Mouse (Mus musculus): Measurements from ENCODE around the gene Nphp1. TPM values are rescaled to one million over a fixed set of nuclear protein-coding genes. Genes with fewer than 3 reads are reported as not detected.

The Nphp1 gene
- polyA plus RNA-seq, 1 experiment from 2014 or later, result 36.5 TPM

- no peak overlapping the region for H3K4me3 ChIP-seq (ENCODE audit: low read depth, low read length)
- 89% methylated on average over 5 of the region's 5 CpGs for WGBS
- ATAC-seq (ENCODE audit: insufficient number of reproducible peaks, low FRiP score, low TSS enrichment, low read depth) (no peak), DNase-seq (ENCODE audit: low spot score) (no peak)
- H3K9ac ChIP-seq (ENCODE audit: low read length), result no peak overlapping the region
- peaks cover 2% of the 10 kb centered on the region; the same call in 1 of the 2 replicates for H3K36me3 ChIP-seq (ENCODE audit: control insufficient read depth, insufficient read depth, low read length)
- no peaks in the 10 kb centered on the region for H3K9me3 ChIP-seq (ENCODE audit: control insufficient read depth, low read length)
- H3K27me3 ChIP-seq (ENCODE audit: control insufficient read depth, insufficient read depth, low read length), result no peaks in the 10 kb centered on the region
- no peak overlapping the region for H3K4me2 ChIP-seq (ENCODE audit: low read depth, severe bottlenecking)
- no peak overlapping the region for H3K27ac ChIP-seq (replicated peaks; ENCODE audit: low read depth, low read length)
- H3K4me1 ChIP-seq (ENCODE audit: control insufficient read depth, insufficient read depth, low read length), result no peaks in the 10 kb centered on the region
Observed at GRCm38 (mm10) chr2:127759157-127759880, 29.4 kb downstream of the Nphp1 start.

GRCm38 (mm10) chr2:127757171-127757570 is 31.5 kb downstream of the Nphp1 start:
- no peak overlapping the region for H3K4me3 ChIP-seq (ENCODE audit: low read depth, low read length)
- DNase-seq (ENCODE audit: low spot score), result no peak
- H3K9ac ChIP-seq (ENCODE audit: low read length), result no peak overlapping the region
- ATAC-seq (ENCODE audit: insufficient number of reproducible peaks, low FRiP score, low TSS enrichment, low read depth), result no peak
- H3K27me3 ChIP-seq (ENCODE audit: control insufficient read depth, insufficient read depth, low read length), result no peaks in the 10 kb centered on the region
- no peaks in the 10 kb centered on the region for H3K4me1 ChIP-seq (ENCODE audit: control insufficient read depth, insufficient read depth, low read length)
- peaks cover 2% of the 10 kb centered on the region; the same call in 1 of the 2 replicates for H3K36me3 ChIP-seq (ENCODE audit: control insufficient read depth, insufficient read depth, low read length)
- H3K27ac ChIP-seq (replicated peaks; ENCODE audit: low read depth, low read length), result no peak overlapping the region
- H3K4me2 ChIP-seq (ENCODE audit: low read depth, severe bottlenecking), result no peak overlapping the region
- no peaks in the 10 kb centered on the region for H3K9me3 ChIP-seq (ENCODE audit: control insufficient read depth, low read length)
- WGBS, result 32% methylated on average over 8 of the region's 8 CpGs

- no peaks in the 10 kb centered on the region for H3K27me3 ChIP-seq (ENCODE audit: control insufficient read depth, insufficient read depth, low read length)
- WGBS, result 93% methylated on average over 4 of the region's 4 CpGs
- H3K4me1 ChIP-seq (ENCODE audit: control insufficient read depth, insufficient read depth, low read length), result no peaks in the 10 kb centered on the region
- no peak overlapping the region for H3K9ac ChIP-seq (ENCODE audit: low read length)
- DNase-seq (ENCODE audit: low spot score) (no peak), ATAC-seq (ENCODE audit: insufficient number of reproducible peaks, low FRiP score, low TSS enrichment, low read depth) (no peak)
- H3K27ac ChIP-seq (replicated peaks; ENCODE audit: low read depth, low read length), result no peak overlapping the region
- no peaks in the 10 kb centered on the region for H3K9me3 ChIP-seq (ENCODE audit: control insufficient read depth, low read length)
- H3K36me3 ChIP-seq (ENCODE audit: control insufficient read depth, insufficient read depth, low read length), result peaks cover 2% of the 10 kb centered on the region; the same call in 1 of the 2 replicates
- no peak overlapping the region for H3K4me2 ChIP-seq (ENCODE audit: low read depth, severe bottlenecking)
- H3K4me3 ChIP-seq (ENCODE audit: low read depth, low read length), result no peak overlapping the region
Observed at GRCm38 (mm10) chr2:127754113-127754512, 34.6 kb downstream of the Nphp1 start.

DNA sequence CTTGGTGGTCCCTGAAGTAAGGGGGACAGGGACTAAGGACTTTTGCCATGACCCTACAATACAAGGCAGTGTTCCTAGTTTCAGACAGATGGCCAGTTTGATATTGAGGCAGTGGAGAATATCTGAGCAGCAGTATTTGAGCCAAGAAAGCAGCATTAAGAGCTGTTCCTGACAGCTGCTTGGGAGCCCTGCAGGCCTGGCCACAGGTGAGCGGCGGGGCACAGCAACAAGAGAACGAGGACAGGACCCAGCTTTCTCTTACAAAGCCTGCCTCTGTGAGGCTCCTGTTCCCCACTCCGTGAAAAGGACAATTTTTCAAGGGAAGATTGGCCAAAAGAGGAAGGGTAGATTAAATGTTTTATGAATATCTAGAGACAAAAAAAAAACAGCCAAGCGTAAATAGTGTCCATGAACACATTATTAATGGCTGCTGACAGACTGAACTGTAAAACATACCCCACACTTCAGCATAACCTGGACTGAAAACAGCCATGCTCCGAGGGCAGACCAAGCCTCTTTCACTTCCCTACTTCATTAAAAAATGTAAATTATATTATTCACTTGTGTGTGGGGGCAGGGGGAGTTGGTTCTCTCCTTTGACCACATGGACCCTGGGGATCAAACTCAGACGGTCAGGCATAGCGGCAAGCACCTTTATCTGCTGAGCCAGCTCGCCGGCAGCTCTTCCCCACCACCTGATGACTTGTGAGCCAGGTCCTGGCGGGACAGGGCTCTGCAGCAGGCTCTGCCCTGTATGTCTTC is 36.7 kb downstream of the Nphp1 start:
- no peaks in the 10 kb centered on the region for H3K4me1 ChIP-seq (ENCODE audit: control insufficient read depth, insufficient read depth, low read length)

GRCm38 (mm10) chr2:127749376-127749775 is 39.3 kb downstream of the Nphp1 start:
- no peaks in the 10 kb centered on the region for H3K4me1 ChIP-seq (ENCODE audit: control insufficient read depth, insufficient read depth, low read length)
- ATAC-seq (ENCODE audit: insufficient number of reproducible peaks, low FRiP score, low TSS enrichment, low read depth) (no peak), DNase-seq (ENCODE audit: low spot score) (no peak)
- no peak overlapping the region for H3K4me3 ChIP-seq (ENCODE audit: low read depth, low read length)
- WGBS, result 64% methylated on average over 1 of the region's 1 CpGs
- no peak overlapping the region for H3K4me2 ChIP-seq (ENCODE audit: low read depth, severe bottlenecking)
- 0 out of 2 replicates have a peak, but pooled peaks cover 2% of the 10 kb centered on the region for H3K36me3 ChIP-seq (ENCODE audit: control insufficient read depth, insufficient read depth, low read length)
- no peaks in the 10 kb centered on the region for H3K9me3 ChIP-seq (ENCODE audit: control insufficient read depth, low read length)
- no peaks in the 10 kb centered on the region for H3K27me3 ChIP-seq (ENCODE audit: control insufficient read depth, insufficient read depth, low read length)
- H3K9ac ChIP-seq (ENCODE audit: low read length), result no peak overlapping the region
- H3K27ac ChIP-seq (replicated peaks; ENCODE audit: low read depth, low read length), result no peak overlapping the region

More for the DNA sequence above, 36.7 kb downstream of the Nphp1 start:
- WGBS, result 75% methylated on average over 11 of the region's 11 CpGs
- ATAC-seq (ENCODE audit: insufficient number of reproducible peaks, low FRiP score, low TSS enrichment, low read depth), result no peak
- Histone ChIP-seq H3K27me3 (ENCODE audit: control insufficient read depth, insufficient read depth, low read length) (no peaks in the 10 kb centered on the region), H3K4me3 (ENCODE audit: low read depth, low read length) (no peak overlapping the region), H3K9ac (ENCODE audit: low read length) (no peak overlapping the region), H3K36me3 (ENCODE audit: control insufficient read depth, insufficient read depth, low read length) (no peaks in the 10 kb centered on the region), H3K27ac (replicated peaks; ENCODE audit: low read depth, low read length) (no peak overlapping the region), H3K9me3 (ENCODE audit: control insufficient read depth, low read length) (no peaks in the 10 kb centered on the region), H3K4me2 (ENCODE audit: low read depth, severe bottlenecking) (no peak overlapping the region)
- no peak for DNase-seq (ENCODE audit: low spot score)

- Histone ChIP-seq H3K36me3 (ENCODE audit: control insufficient read depth, insufficient read depth, low read length) (0 out of 2 replicates have a peak, but pooled peaks cover 2% of the 10 kb centered on the region), H3K9ac (ENCODE audit: low read length) (no peak overlapping the region), H3K4me2 (ENCODE audit: low read depth, severe bottlenecking) (no peak overlapping the region), H3K4me1 (ENCODE audit: control insufficient read depth, insufficient read depth, low read length) (no peaks in the 10 kb centered on the region), H3K9me3 (ENCODE audit: control insufficient read depth, low read length) (no peaks in the 10 kb centered on the region), H3K27me3 (ENCODE audit: control insufficient read depth, insufficient read depth, low read length) (no peaks in the 10 kb centered on the region), H3K4me3 (ENCODE audit: low read depth, low read length) (no peak overlapping the region), H3K27ac (replicated peaks; ENCODE audit: low read depth, low read length) (no peak overlapping the region)
- no peak for DNase-seq (ENCODE audit: low spot score)
- ATAC-seq (ENCODE audit: insufficient number of reproducible peaks, low FRiP score, low TSS enrichment, low read depth), result no peak
- WGBS, result 75% methylated on average over 7 of the region's 7 CpGs
Observed at GRCm38 (mm10) chr2:127748316-127748715, 40.4 kb downstream of the Nphp1 start.

- ATAC-seq (ENCODE audit: insufficient number of reproducible peaks, low FRiP score, low TSS enrichment, low read depth), result no peak
- WGBS, result 85% methylated on average over 3 of the region's 3 CpGs
- no peaks in the 10 kb centered on the region for H3K27me3 ChIP-seq (ENCODE audit: control insufficient read depth, insufficient read depth, low read length)
Observed at GRCm38 (mm10) chr2:127742637-127743036, 46.1 kb downstream of the Nphp1 start.

DNA sequence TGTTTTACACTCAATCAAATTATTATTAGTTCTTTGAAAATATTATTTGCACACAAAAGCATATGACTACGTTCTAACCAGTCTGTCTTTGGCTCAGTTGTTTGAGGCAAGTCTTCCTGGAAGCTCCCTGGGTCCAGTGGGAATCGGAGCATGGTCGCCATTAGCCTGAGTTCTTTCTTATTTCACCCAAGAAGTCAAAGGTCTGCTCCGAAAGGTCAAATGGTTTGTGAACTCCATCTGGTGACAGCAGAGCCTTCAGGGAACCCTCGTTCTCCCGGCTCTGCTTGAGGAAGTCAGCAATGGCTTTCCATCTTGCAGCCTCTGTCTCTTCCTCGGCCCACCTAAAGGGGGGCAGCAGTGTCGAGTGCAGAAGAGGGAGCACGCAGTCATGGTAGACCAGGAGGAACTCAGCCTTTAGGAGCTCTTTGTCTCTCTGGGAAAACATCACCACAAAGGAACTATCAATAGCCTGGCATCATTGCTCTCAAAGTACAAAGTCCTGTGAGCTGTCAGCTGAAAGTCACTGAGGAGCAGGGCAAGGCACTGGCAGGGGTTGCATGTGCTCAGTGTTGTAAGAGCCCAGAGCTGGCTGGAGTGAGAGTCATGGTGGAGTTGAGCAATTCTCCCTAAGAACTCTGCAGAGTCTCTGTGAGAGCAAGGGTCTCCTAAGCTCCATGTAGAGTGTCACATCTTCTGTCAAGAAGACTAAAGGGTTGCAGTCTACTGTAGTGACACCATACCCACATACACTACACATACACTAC is 47.8 kb downstream of the Nphp1 start:
- DNase-seq (ENCODE audit: low spot score), result no peak
- Histone ChIP-seq H3K27ac (replicated peaks; ENCODE audit: low read depth, low read length) (no peak overlapping the region), H3K4me3 (ENCODE audit: low read depth, low read length) (no peak overlapping the region), H3K9me3 (ENCODE audit: control insufficient read depth, low read length) (no peaks in the 10 kb centered on the region), H3K4me2 (ENCODE audit: low read depth, severe bottlenecking) (no peak overlapping the region), H3K36me3 (ENCODE audit: control insufficient read depth, insufficient read depth, low read length) (0 out of 2 replicates have a peak, but pooled peaks cover 2% of the 10 kb centered on the region), H3K4me1 (ENCODE audit: control insufficient read depth, insufficient read depth, low read length) (no peaks in the 10 kb centered on the region), H3K27me3 (ENCODE audit: control insufficient read depth, insufficient read depth, low read length) (no peaks in the 10 kb centered on the region), H3K9ac (ENCODE audit: low read length) (no peak overlapping the region)
- ATAC-seq (ENCODE audit: insufficient number of reproducible peaks, low FRiP score, low TSS enrichment, low read depth), result no peak
- 73% methylated on average over 9 of the region's 9 CpGs for WGBS

More at GRCm38 (mm10) chr2:127742637-127743036, 46.1 kb downstream of the Nphp1 start:
- no peak overlapping the region for H3K4me2 ChIP-seq (ENCODE audit: low read depth, severe bottlenecking)
- H3K9ac ChIP-seq (ENCODE audit: low read length), result no peak overlapping the region
- DNase-seq (ENCODE audit: low spot score), result no peak
- H3K4me3 ChIP-seq (ENCODE audit: low read depth, low read length), result no peak overlapping the region
- H3K9me3 ChIP-seq (ENCODE audit: control insufficient read depth, low read length), result no peaks in the 10 kb centered on the region
- H3K27ac ChIP-seq (replicated peaks; ENCODE audit: low read depth, low read length), result no peak overlapping the region
- H3K4me1 ChIP-seq (ENCODE audit: control insufficient read depth, insufficient read depth, low read length), result no peaks in the 10 kb centered on the region
- H3K36me3 ChIP-seq (ENCODE audit: control insufficient read depth, insufficient read depth, low read length), result 0 out of 2 replicates have a peak, but pooled peaks cover 2% of the 10 kb centered on the region
